Mouse (Mus musculus) spleen, adult 2 months (tissue): ENCODE results near the gene Nufip2.

Experiments
- CTCF ChIP-seq: fragments of 200-500 bp; IDR thresholded peaks from 2 replicates; pipeline ENCODE4 v1.5.1; 2011; ENCODE audit warnings: mild to moderate bottlenecking, inconsistent platforms; ENCODE audit not compliant: insufficient read depth, insufficient read length, insufficient replicate concordance; ENCODE audit errors: extremely low read depth
- POLR2A ChIP-seq: fragments of 200-500 bp; IDR thresholded peaks from 2 replicates; pipeline ENCODE4 v1.6.1; 2011; ENCODE audit warnings: low read depth, low read length, inconsistent platforms

DNA sequence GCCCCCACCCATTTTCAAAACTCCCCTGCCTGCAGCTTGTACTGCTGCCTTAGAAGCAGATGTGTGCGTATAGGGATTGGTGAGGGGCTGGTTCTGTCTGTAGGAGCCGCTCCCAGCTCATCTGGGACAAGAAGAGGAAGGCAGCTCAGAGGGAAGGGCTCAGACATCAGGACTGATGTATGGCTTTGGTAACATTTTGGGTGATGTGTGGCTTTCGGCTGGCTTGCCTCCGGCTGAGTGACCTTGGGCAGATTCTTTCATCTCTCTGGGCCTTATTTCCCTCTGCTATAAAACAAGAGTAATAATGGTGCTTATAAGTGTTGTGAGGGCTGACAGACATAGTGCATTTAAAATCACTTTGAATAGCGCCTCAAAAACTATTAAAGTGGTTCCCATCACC, 103.6 kb downstream of the Nufip2 start:
- TF ChIP-seq POLR2A (no peak), CTCF (no peak)
